Mouse (Mus musculus): ENCODE results near the gene Exosc9. TPM values are rescaled to one million over a fixed set of nuclear protein-coding genes. Genes with fewer than 3 reads are reported as not detected.

Gene Exosc9
- polyA plus RNA-seq (2012; rRNA removed): 66.1 and 73.6 TPM in 2 replicates

GRCm38 (mm10) chr3:36552406-36553047 is at the start of gene Exosc9:
TSS of gene Exosc9 (plus strand) at chr3:36552606.

GRCm38 (mm10) chr3:36521073-36522060 is 31.0 kb upstream of the Exosc9 start, which contains the start of gene Gm11549:
TSS of gene Gm11549 (minus strand) at chr3:36521813.

GRCm38 (mm10) chr3:36571827-36572378 is 19.5 kb downstream of the Exosc9 start, which contains the start of gene Ccna2:
TSS of gene Ccna2 (minus strand) at chr3:36572150.

GRCm38 (mm10) chr3:36613202-36613907 is 60.9 kb downstream of the Exosc9 start, which contains the start of gene Bbs7:
TSS of gene Bbs7 (minus strand) at chr3:36613477.

Other genes starting within 250 kb of the Exosc9 start
- 99.0 and 115 TPM in 2 replicates for gene Anxa5, start 76.7 kb upstream of the Exosc9 start, polyA plus RNA-seq (2012; rRNA removed)
- 0.32 and 0.47 TPM in 2 replicates for gene 1810062G17Rik, start 76.7 kb upstream of the Exosc9 start, polyA plus RNA-seq (2012; rRNA removed)
- 0.56 and 0.60 TPM in 2 replicates for gene Gm11549, start 30.8 kb upstream of the Exosc9 start, polyA plus RNA-seq (2012; rRNA removed)
- gene Ccna2, start 19.5 kb downstream of the Exosc9 start, polyA plus RNA-seq (2012; rRNA removed): 168 and 171 TPM in 2 replicates
- 14.6 and 14.7 TPM in 2 replicates for gene Bbs7, start 60.9 kb downstream of the Exosc9 start, polyA plus RNA-seq (2012; rRNA removed)
- 5.6 and 6.2 TPM in 2 replicates for gene Trpc3, start 137.6 kb downstream of the Exosc9 start, polyA plus RNA-seq (2012; rRNA removed)